Comparison of ENCODE assay signal across 28 mouse cellular contexts in the genomic region with DNA sequence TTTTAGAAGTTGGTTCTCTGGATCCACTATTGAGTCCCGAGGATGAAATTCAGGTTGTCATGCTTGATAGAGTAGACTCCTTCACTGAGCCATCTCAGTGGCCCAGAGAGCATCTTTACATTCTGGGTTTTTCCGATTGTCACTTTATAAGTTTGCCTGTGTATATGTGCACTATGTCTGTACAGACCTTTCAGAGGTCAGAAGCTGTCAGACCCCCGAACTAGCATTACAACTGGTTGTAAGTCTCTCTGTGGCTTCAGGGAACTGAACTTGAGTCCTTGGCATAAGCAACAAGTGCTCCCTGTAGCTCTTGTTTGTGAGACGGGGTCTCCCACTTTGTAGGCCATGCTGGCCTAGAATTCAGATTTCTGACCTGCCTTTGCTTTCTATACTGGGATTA. TPM values are rescaled to one million over a fixed set of nuclear protein-coding genes. Genes with fewer than 3 reads are reported as not detected.
DNase-seq lines count a peak whose midpoint lies in the region; ATAC-seq and TF ChIP-seq lines count a peak whose summit lies in the region.
"Had no signal": no experiment of that assay in that cellular context is flagged by ENCODE, and none has a peak within 500 bp of the region (broad histone marks: within the 10 kb centered on the region; RNA-seq: fewer than 3 reads in every experiment).

No protein-coding gene starts in this region.

- TF ChIP-seq POLR2A in CH12.LX (IDR thresholded peaks at IDR 0.05; ENCODE audit: low read depth, low read length), result no peak
- TF ChIP-seq POLR2A in embryonic fibroblast, embryonic 13.5 days (IDR thresholded peaks at IDR 0.05; ENCODE audit: low read depth, low read length), result no peak

- no peak overlapping the region for H3K9ac ChIP-seq in heart, embryonic 13.5 days
- H3K9ac ChIP-seq in CH12.LX (ENCODE audit: insufficient read depth, low read depth), result no peak overlapping the region
- no peak overlapping the region for H3K9ac ChIP-seq in hindbrain, postnatal 0 days (replicated peaks; ENCODE audit: low read length)
- H3K9ac ChIP-seq: embryonic facial prominence, embryonic 12.5 days; forebrain, embryonic 12.5 days had no signal

- 0 out of 2 replicates have a peak overlapping the region, but pooled peaks have one; percentile 12 for H3K27ac ChIP-seq in heart, embryonic 13.5 days (replicated peaks)
- H3K27ac ChIP-seq in heart, embryonic 10.5 days, result no peak overlapping the region
- H3K27ac ChIP-seq in CH12.LX (ENCODE audit: insufficient read depth, low read depth), result no peak overlapping the region
- peak overlapping the region; percentile 45; the same call in 1 of the 2 replicates for H3K27ac ChIP-seq in embryonic fibroblast, embryonic 13.5 days (ENCODE audit: insufficient read depth, low read length)
- H3K27ac ChIP-seq in hindbrain, postnatal 0 days, result no peak overlapping the region
- H3K27ac ChIP-seq: embryonic facial prominence, embryonic 10.5 days; embryonic facial prominence, embryonic 12.5 days; forebrain, embryonic 10.5 days; forebrain, embryonic 12.5 days had no signal

- dilution Hi-C loops in CH12.LX (cut with MboI; ENCODE audit: extremely low pct_ligation_motif_present, extremely low pct_unique_long_range_greater_than_20kb, low sequenced_read_pairs), result no loop called here

- H3K79me2 ChIP-seq in CH12.LX (replicated peaks; ENCODE audit: control insufficient read depth, extremely low read depth, insufficient read depth, poor library complexity, severe bottlenecking), result peaks cover 29% of the 10 kb centered on the region

- 76% methylated on average over 4 of the region's 4 CpGs for WGBS in heart, embryonic 13.5 days
- 84% methylated on average over 4 of the region's 4 CpGs for WGBS in heart, embryonic 10.5 days
- 88% methylated on average over 4 of the region's 4 CpGs for WGBS in hindbrain, postnatal 0 days

- ATAC-seq in heart, embryonic 13.5 days (ENCODE audit: extremely low read depth, insufficient number of reproducible peaks, low FRiP score, low TSS enrichment), result no peak
- no peak for ATAC-seq in hindbrain, postnatal 0 days
- ATAC-seq: activated CD4-positive, CD25-positive, alpha-beta regulatory T cell, adult 4 months; CD4-positive, CD25-positive, alpha-beta regulatory T cell, adult 4 months; forebrain, embryonic 14.5 days; forebrain, embryonic 16.5 days; Patski had no signal

- TF ChIP-seq RAD21 in CH12.LX (IDR thresholded peaks at IDR 0.05; ENCODE audit: low read depth, low read length), result no peak

- no peak overlapping the region for H3K4me2 ChIP-seq in heart, embryonic 13.5 days
- no peak overlapping the region for H3K4me2 ChIP-seq in CH12.LX (ENCODE audit: insufficient read depth, low read depth, poor library complexity, severe bottlenecking)
- no peak overlapping the region for H3K4me2 ChIP-seq in hindbrain, postnatal 0 days (ENCODE audit: low read depth, low read length)
- H3K4me2 ChIP-seq: embryonic facial prominence, embryonic 12.5 days; forebrain, embryonic 12.5 days had no signal

- no peaks in the 10 kb centered on the region for H3K9me3 ChIP-seq in heart, embryonic 13.5 days
- H3K9me3 ChIP-seq in heart, embryonic 10.5 days, result no peaks in the 10 kb centered on the region
- H3K9me3 ChIP-seq in CH12.LX (replicated peaks; ENCODE audit: low read length), result peaks cover 3% of the 10 kb centered on the region
- H3K9me3 ChIP-seq in hindbrain, postnatal 0 days (ENCODE audit: low read length), result no peaks in the 10 kb centered on the region
- H3K9me3 ChIP-seq: embryonic facial prominence, embryonic 10.5 days; embryonic facial prominence, embryonic 12.5 days; forebrain, embryonic 10.5 days; forebrain, embryonic 12.5 days had no signal

- in situ Hi-C loops in CH12.LX (cut with MboI; ENCODE audit: low pct_ligation_motif_present, low pct_unique_long_range_greater_than_20kb, low sequenced_read_pairs), result no loop called here

- TF ChIP-seq EP300 in CH12.LX (IDR thresholded peaks at IDR 0.05; ENCODE audit: low read length), result no peak

- no peak for DNase-seq in heart, embryonic 10.5 days (ENCODE audit: low spot score)
- no peak for DNase-seq in CH12.LX (ENCODE audit: extremely low read depth)
- no peak for DNase-seq in hindbrain, postnatal 0 days (ENCODE audit: low spot score)
- no peak for DNase-seq in adrenal gland, postnatal 14 days
- DNase-seq: adrenal gland, postnatal 10 days; adrenal gland, postnatal 36 days; B cell, adult 2 months; cerebellum, adult 11-12 months; cerebellum, adult 2 months; cerebellum, adult 9-10 months; cerebellum, postnatal 10 days; cerebellum, postnatal 25 days had no signal

- peaks cover 82% of the 10 kb centered on the region for H3K36me3 ChIP-seq in heart, embryonic 13.5 days
- peaks cover 75% of the 10 kb centered on the region for H3K36me3 ChIP-seq in heart, embryonic 10.5 days
- peaks cover 57 to 81% of the 10 kb centered on the region in 2 experiments for H3K36me3 ChIP-seq in CH12.LX (replicated peaks in 1 of 2; ENCODE audit: control insufficient read depth in 1 of 2, insufficient read depth in 1 of 2, low read length in 1 of 2)
- H3K36me3 ChIP-seq in hindbrain, postnatal 0 days (ENCODE audit: insufficient read depth, low read length), result peaks cover 32% of the 10 kb centered on the region; the same call in 1 of the 2 replicates

- no peak overlapping the region for H3K4me3 ChIP-seq in heart, embryonic 13.5 days
- H3K4me3 ChIP-seq in heart, embryonic 10.5 days, result no peak overlapping the region
- H3K4me3 ChIP-seq in CH12.LX (replicated peaks in 1 of 3; ENCODE audit: low read depth in 2 of 3, low read length in 2 of 3, poor library complexity in 1 of 3), result no peak overlapping the region
- no peak overlapping the region for H3K4me3 ChIP-seq in embryonic fibroblast, embryonic 13.5 days (ENCODE audit: insufficient read depth, low read length)
- H3K4me3 ChIP-seq in hindbrain, postnatal 0 days (ENCODE audit: low read length), result no peak overlapping the region
- H3K4me3 ChIP-seq: embryonic facial prominence, embryonic 10.5 days; embryonic facial prominence, embryonic 12.5 days; erythroblast, embryonic 14.5 days; forebrain, embryonic 10.5 days; forebrain, embryonic 12.5 days had no signal

- no peaks in the 10 kb centered on the region for H3K27me3 ChIP-seq in heart, embryonic 13.5 days (replicated peaks)
- no peaks in the 10 kb centered on the region for H3K27me3 ChIP-seq in heart, embryonic 10.5 days (ENCODE audit: insufficient read depth, poor library complexity, severe bottlenecking)
- H3K27me3 ChIP-seq in CH12.LX (replicated peaks), result no peaks in the 10 kb centered on the region
- no peaks in the 10 kb centered on the region for H3K27me3 ChIP-seq in hindbrain, postnatal 0 days (ENCODE audit: insufficient read depth, low read length)
- H3K27me3 ChIP-seq: embryonic facial prominence, embryonic 12.5 days; forebrain, embryonic 12.5 days; Patski had no signal

- TF ChIP-seq CTCF in CH12.LX (conservative IDR thresholded peaks at IDR 0.05 in 1 of 2, IDR thresholded peaks at IDR 0.05 in 1 of 2; ENCODE audit: low read depth in 2 of 2, low read length in 2 of 2), result no peak
- no peak for TF ChIP-seq CTCF in embryonic fibroblast, embryonic 13.5 days (IDR thresholded peaks at IDR 0.05; ENCODE audit: borderline replicate concordance, insufficient read depth, low read length)
- TF ChIP-seq CTCF in hindbrain, postnatal 0 days (IDR thresholded peaks at IDR 0.05; ENCODE audit: low read depth), result no peak

- H3K4me1 ChIP-seq in heart, embryonic 13.5 days, result peaks cover 23% of the 10 kb centered on the region
- H3K4me1 ChIP-seq in heart, embryonic 10.5 days, result peaks cover 9% of the 10 kb centered on the region; the same call in 1 of the 2 replicates
- peaks cover 8 to 25% of the 10 kb centered on the region in 2 experiments for H3K4me1 ChIP-seq in CH12.LX (ENCODE audit: control insufficient read depth in 1 of 2, insufficient read depth in 2 of 2)
- H3K4me1 ChIP-seq in embryonic fibroblast, embryonic 13.5 days (ENCODE audit: control insufficient read depth, insufficient read depth, low read length), result peaks cover 4% of the 10 kb centered on the region; the same call in 1 of the 2 replicates
- H3K4me1 ChIP-seq in hindbrain, postnatal 0 days (ENCODE audit: insufficient read depth, low read length), result peaks cover 6% of the 10 kb centered on the region; the same call in 1 of the 2 replicates

RNA-seq across cellular contexts. Expression of a gene that starts 5.8 kb away (rescaled TPM):
- 15.7 and 17.3 TPM in 2 replicates for polyA plus RNA-seq in heart, embryonic 13.5 days (2015; fragmentation: Nextera tagmentation; extraction: Ambion mirVana)
- polyA plus RNA-seq in heart, embryonic 10.5 days (2016; fragmentation: Nextera tagmentation; extraction: Ambion mirVana), result 19.8 and 24.1 TPM in 2 replicates
- total RNA-seq in CH12.LX (2012; rRNA removed) (173 and 243 TPM in 2 replicates), CH12.LX (2014; rRNA removed) (33.9 and 49.0 TPM in 2 replicates)
- polyA plus RNA-seq in CH12.LX (2012; ENCODE audit: insufficient read length, low read depth), result 8.3 and 8.8 TPM in 2 replicates
- polyA plus RNA-seq in embryonic fibroblast, embryonic 13.5 days (2011; ENCODE audit: insufficient read length, low read depth, missing spikeins), result 18.7 and 57.7 TPM in 2 replicates
- 12.7 and 40.4 TPM in 2 replicates for total RNA-seq in hindbrain, postnatal 0 days (2014; rRNA removed)
- polyA plus RNA-seq in hindbrain, postnatal 0 days (2015; fragmentation: Nextera tagmentation; extraction: Ambion mirVana), result 32.5 and 36.4 TPM in 2 replicates
- total RNA-seq in adrenal gland, postnatal 14 days (2021), result 35.1 and 37.1 TPM in 2 replicates

RNA-seq across cellular contexts. Expression of a gene that starts 22.3 kb away (rescaled TPM):
- polyA plus RNA-seq in heart, embryonic 13.5 days (2015; fragmentation: Nextera tagmentation; extraction: Ambion mirVana), result 26.9 and 27.0 TPM in 2 replicates
- 35.1 and 44.7 TPM in 2 replicates for polyA plus RNA-seq in heart, embryonic 10.5 days (2016; fragmentation: Nextera tagmentation; extraction: Ambion mirVana)
- total RNA-seq in CH12.LX (2012; rRNA removed) (14.7 and 17.6 TPM in 2 replicates), CH12.LX (2014; rRNA removed) (40.2 and 45.5 TPM in 2 replicates)
- 35.3 and 46.3 TPM in 2 replicates for polyA plus RNA-seq in CH12.LX (2012; ENCODE audit: insufficient read length, low read depth)
- polyA plus RNA-seq in embryonic fibroblast, embryonic 13.5 days (2011; ENCODE audit: insufficient read length, low read depth, missing spikeins), result 12.1 and 18.5 TPM in 2 replicates
- total RNA-seq in hindbrain, postnatal 0 days (2014; rRNA removed), result 8.3 and 8.9 TPM in 2 replicates
- polyA plus RNA-seq in hindbrain, postnatal 0 days (2015; fragmentation: Nextera tagmentation; extraction: Ambion mirVana), result 6.6 and 9.2 TPM in 2 replicates
- 2.4 and 3.0 TPM in 2 replicates for total RNA-seq in adrenal gland, postnatal 14 days (2021)

RNA-seq across cellular contexts. Expression of a gene that starts 22.3 kb away (rescaled TPM):
- 123 and 135 TPM in 2 replicates for polyA plus RNA-seq in heart, embryonic 13.5 days (2015; fragmentation: Nextera tagmentation; extraction: Ambion mirVana)
- polyA plus RNA-seq in heart, embryonic 10.5 days (2016; fragmentation: Nextera tagmentation; extraction: Ambion mirVana), result 150 and 155 TPM in 2 replicates
- total RNA-seq in CH12.LX (2012; rRNA removed), result 183 and 184 TPM in 2 replicates
- total RNA-seq in CH12.LX (2014; rRNA removed), result 112 and 123 TPM in 2 replicates
- polyA plus RNA-seq in CH12.LX (2012; ENCODE audit: insufficient read length, low read depth), result 170 and 176 TPM in 2 replicates
- 47.5 and 52.0 TPM in 2 replicates for polyA plus RNA-seq in embryonic fibroblast, embryonic 13.5 days (2011; ENCODE audit: insufficient read length, low read depth, missing spikeins)
- 73.8 and 89.8 TPM in 2 replicates for total RNA-seq in hindbrain, postnatal 0 days (2014; rRNA removed)
- polyA plus RNA-seq in hindbrain, postnatal 0 days (2015; fragmentation: Nextera tagmentation; extraction: Ambion mirVana), result 209 and 216 TPM in 2 replicates
- 98.1 and 113 TPM in 2 replicates for total RNA-seq in adrenal gland, postnatal 14 days (2021)

RNA-seq across cellular contexts. Expression of a gene that starts 45.5 kb away (rescaled TPM):
- 21.2 and 21.7 TPM in 2 replicates for polyA plus RNA-seq in heart, embryonic 13.5 days (2015; fragmentation: Nextera tagmentation; extraction: Ambion mirVana)
- polyA plus RNA-seq in heart, embryonic 10.5 days (2016; fragmentation: Nextera tagmentation; extraction: Ambion mirVana), result 19.6 and 25.0 TPM in 2 replicates
- 1.5 TPM in 2 replicates for total RNA-seq in CH12.LX (2012; rRNA removed)
- total RNA-seq in CH12.LX (2014; rRNA removed), result 0.96 and 4.0 TPM in 2 replicates
- 0.64 and 1.1 TPM in 2 replicates for polyA plus RNA-seq in CH12.LX (2012; ENCODE audit: insufficient read length, low read depth)
- 50.8 and 52.7 TPM in 2 replicates for polyA plus RNA-seq in embryonic fibroblast, embryonic 13.5 days (2011; ENCODE audit: insufficient read length, low read depth, missing spikeins)
- 6.4 and 14.1 TPM in 2 replicates for total RNA-seq in hindbrain, postnatal 0 days (2014; rRNA removed)
- polyA plus RNA-seq in hindbrain, postnatal 0 days (2015; fragmentation: Nextera tagmentation; extraction: Ambion mirVana), result 5.8 and 6.2 TPM in 2 replicates
- total RNA-seq in adrenal gland, postnatal 14 days (2021), result 37.0 and 45.3 TPM in 2 replicates

RNA-seq across cellular contexts. Expression of a gene that starts 57.8 kb away (rescaled TPM):
- not detected in 2 replicates for polyA plus RNA-seq in heart, embryonic 13.5 days (2015; fragmentation: Nextera tagmentation; extraction: Ambion mirVana)
- polyA plus RNA-seq in heart, embryonic 10.5 days (2016; fragmentation: Nextera tagmentation; extraction: Ambion mirVana), result not detected in 2 replicates
- total RNA-seq in CH12.LX (2012; rRNA removed) (not detected in 2 replicates), CH12.LX (2014; rRNA removed) (not detected in 2 replicates)
- polyA plus RNA-seq in CH12.LX (2012; ENCODE audit: insufficient read length, low read depth), result not detected in 2 replicates
- 0.27 TPM in 1 of 2 replicates, not detected in the other for polyA plus RNA-seq in embryonic fibroblast, embryonic 13.5 days (2011; ENCODE audit: insufficient read length, low read depth, missing spikeins)
- total RNA-seq in hindbrain, postnatal 0 days (2014; rRNA removed), result 0.16 and 6.4 TPM in 2 replicates
- polyA plus RNA-seq in hindbrain, postnatal 0 days (2015; fragmentation: Nextera tagmentation; extraction: Ambion mirVana), result not detected in 2 replicates
- 2.0 and 3.4 TPM in 2 replicates for total RNA-seq in adrenal gland, postnatal 14 days (2021)
- total RNA-seq: ES-E14 had no signal
- polyA plus RNA-seq: activated CD4-positive, CD25-positive, alpha-beta regulatory T cell, adult 4 months; CD4-positive, CD25-positive, alpha-beta regulatory T cell, adult 4 months; cerebellum, adult 2 months; cortical plate, adult 2 months; embryonic facial prominence, embryonic 10.5 days; embryonic facial prominence, embryonic 12.5 days; embryonic facial prominence, embryonic 14.5 days; forebrain, embryonic 10.5 days; forebrain, embryonic 12.5 days; forebrain, embryonic 14.5 days; forebrain, embryonic 16.5 days; frontal cortex, adult 2 months; Patski had no signal

Comparison
In these comparisons a context has a peak if more than half of its experiments do, and no peak if none do; other contexts are left out.
1. H3K27ac ChIP-seq: peak in heart, embryonic 13.5 days (single experiment) and embryonic fibroblast, embryonic 13.5 days (single experiment); none in heart, embryonic 10.5 days (single experiment), CH12.LX (single experiment) and hindbrain, postnatal 0 days (single experiment).